Mouse (Mus musculus) layer of hippocampus, postnatal 10 days (tissue): ENCODE data around the gene Neu1. TPM values are rescaled to one million over a fixed set of nuclear protein-coding genes. Genes with fewer than 3 reads are reported as not detected.
"Not testable (repeated sequence)": the region's sequence is repeated elsewhere in the genome, so short reads cannot be mapped to it uniquely, and the experiment has no call there.

Experiments used
- DNase-seq, 2 experiments: peaks; one replicate each; pipeline ENCODE4 v3.0.0; 2021; ENCODE audit warnings: low spot score in 2 of 2
- total RNA-seq, 2 experiments: library from RNA; stranded (reverse); gene quantifications; 2 replicates each; pipeline ENCODE4 v1.2.3; 2021

Neu1 gene
- total RNA-seq, 2 experiments from 2014 or later = 23.6 to 24.4 TPM

DNA sequence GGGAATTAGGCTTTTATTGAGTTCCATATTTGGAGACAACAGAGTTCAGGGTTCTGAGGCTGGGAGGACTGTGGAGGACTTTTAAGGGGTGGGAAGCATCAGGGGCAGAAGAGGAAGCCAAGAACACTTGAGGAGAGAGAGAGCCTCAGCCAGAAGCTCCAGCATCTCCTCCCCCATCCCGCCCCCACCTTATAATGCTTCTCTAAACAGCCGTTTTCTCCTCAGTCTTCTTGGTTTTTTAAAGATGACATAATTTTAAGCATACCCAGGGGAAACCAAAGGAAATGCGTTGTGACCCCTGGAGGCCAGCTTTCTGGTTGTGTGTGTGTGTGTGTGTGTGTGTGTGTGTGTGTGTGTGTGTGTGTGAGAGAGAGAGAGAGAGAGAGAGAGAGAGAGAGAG is 31.1 kb downstream of the Neu1 start:
- no peak for DNase-seq

DNA sequence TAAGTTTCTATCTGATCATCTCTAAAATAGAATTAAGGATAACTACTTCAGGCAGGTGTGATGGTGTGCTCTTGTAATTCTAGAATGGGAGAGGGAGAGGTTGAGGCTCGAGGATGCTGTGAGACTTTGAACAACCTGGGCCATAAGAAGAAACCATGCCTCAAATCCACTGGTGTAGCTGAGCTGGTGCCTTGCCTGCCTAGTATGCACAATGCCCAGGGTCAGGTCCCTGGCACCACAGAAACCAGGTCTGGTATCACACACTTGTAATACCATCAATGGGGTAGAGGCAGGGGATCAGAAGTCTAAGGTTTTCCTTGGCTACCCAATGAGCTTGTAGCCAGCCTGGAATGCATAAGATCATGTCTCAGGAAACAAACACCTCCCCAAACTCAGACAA is 31.8 kb downstream of the Neu1 start:
- DNase-seq = no peak

GRCm38 (mm10) chr17:34964640-34965049 is 33.6 kb downstream of the Neu1 start:
- no peak for DNase-seq

- DNase-seq = no peak
Observed at GRCm38 (mm10) chr17:34965627-34966026, 34.6 kb downstream of the Neu1 start.

GRCm38 (mm10) chr17:34969822-34970221 is 38.8 kb downstream of the Neu1 start, which contains the start of gene Gm20481:
TSS of gene Gm20481 (plus strand) at chr17:34969912.
- not testable (repeated sequence) for DNase-seq

GRCm38 (mm10) chr17:34970850-34971249 is 39.8 kb downstream of the Neu1 start:
- not testable (repeated sequence) for DNase-seq

DNA sequence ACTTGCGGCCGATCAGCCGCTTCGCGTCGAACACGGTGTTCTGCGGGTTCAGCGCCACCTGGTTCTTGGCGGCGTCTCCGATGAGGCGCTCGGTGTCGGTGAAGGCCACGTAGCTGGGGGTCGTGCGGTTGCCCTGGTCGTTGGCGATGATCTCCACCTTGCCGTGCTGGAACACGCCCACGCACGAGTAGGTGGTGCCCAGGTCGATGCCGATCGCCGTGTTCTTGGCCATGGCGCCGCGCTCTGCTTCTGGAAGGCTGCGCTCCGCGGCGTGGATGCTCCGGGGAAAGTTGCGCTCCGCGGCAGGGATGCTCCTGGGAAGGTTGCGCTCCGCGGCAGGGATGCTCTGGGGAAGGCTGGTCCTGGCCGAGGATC is 40.6 kb downstream of the Neu1 start:
- not testable (repeated sequence) for DNase-seq

- DNase-seq = peak; percentile 57 to 69
Observed at GRCm38 (mm10) chr17:34972069-34972749, 41.2 kb downstream of the Neu1 start, which contains the start of the genes Hspa1a and Hspa1l. TSS of gene Hspa1a (minus strand) at chr17:34972156. TSS of gene Hspa1l (plus strand) at chr17:34972703.

GRCm38 (mm10) chr17:34975581-34976492 is 44.8 kb downstream of the Neu1 start:
- DNase-seq = no peak

DNA sequence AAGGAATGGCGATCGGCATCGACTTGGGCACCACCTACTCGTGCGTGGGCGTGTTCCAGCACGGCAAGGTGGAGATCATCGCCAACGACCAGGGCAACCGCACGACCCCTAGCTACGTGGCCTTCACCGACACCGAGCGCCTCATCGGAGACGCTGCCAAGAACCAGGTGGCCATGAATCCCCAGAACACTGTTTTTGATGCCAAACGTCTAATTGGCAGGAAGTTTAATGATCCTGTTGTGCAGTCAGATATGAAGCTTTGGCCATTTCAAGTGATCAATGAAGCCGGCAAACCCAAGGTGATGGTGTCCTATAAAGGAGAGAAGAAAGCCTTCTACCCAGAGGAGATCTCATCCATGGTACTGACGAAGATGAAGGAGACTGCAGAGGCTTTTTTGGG is 45.9 kb downstream of the Neu1 start:
- no peak for DNase-seq

- DNase-seq = no peak
Observed at GRCm38 (mm10) chr17:34978239-34978638, 47.2 kb downstream of the Neu1 start.

GRCm38 (mm10) chr17:34979631-34980030 is 48.6 kb downstream of the Neu1 start:
- DNase-seq = no peak

GRCm38 (mm10) chr17:34980655-34981054 is 49.6 kb downstream of the Neu1 start:
- no peak for DNase-seq

GRCm38 (mm10) chr17:34981690-34982180 is 50.7 kb downstream of the Neu1 start, which contains the start of gene Lsm2:
TSS of gene Lsm2 (plus strand) at chr17:34981862.
- DNase-seq = peak; percentile 91

GRCm38 (mm10) chr17:34982328-34982727 is 51.3 kb downstream of the Neu1 start:
- no peak for DNase-seq

DNA sequence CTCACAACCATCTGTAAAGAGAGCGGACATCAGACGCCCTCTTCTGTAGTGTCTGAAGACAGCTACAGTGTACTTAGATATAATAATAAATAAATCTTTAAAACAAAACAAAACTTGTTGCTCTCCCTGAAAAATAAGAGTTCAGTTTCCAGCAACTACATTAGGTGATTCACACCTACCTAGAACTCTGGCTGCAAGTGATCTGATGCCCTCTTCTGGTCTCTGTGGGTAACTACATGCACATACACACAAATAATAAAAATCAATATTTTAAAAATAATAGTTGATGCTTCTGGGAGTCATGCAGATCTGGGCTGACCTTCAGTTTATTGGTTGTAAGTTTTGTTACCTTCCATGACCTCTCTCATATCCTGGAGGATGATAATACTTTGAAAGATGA is 53.2 kb downstream of the Neu1 start:
- DNase-seq = no peak

Other genes starting within 250 kb of the Neu1 start
- gene C4b, start 187.4 kb upstream of the Neu1 start, total RNA-seq = 1 to 10 TPM; 8.7 to 9.6 TPM
- not detected for gene Cyp21a1, start 126.7 kb upstream of the Neu1 start, total RNA-seq
- 10 to 100 TPM; 63.6 to 64.2 TPM for gene Stk19, start 94.3 kb upstream of the Neu1 start, total RNA-seq
- gene Dxo, start 94.2 kb upstream of the Neu1 start, total RNA-seq = 10 to 100 TPM; 36.1 to 39.9 TPM
- gene Skiv2l, start 81.0 kb upstream of the Neu1 start, total RNA-seq = 10 to 100 TPM; 71.4 to 74.8 TPM
- gene Nelfe, start 80.9 kb upstream of the Neu1 start, total RNA-seq = 10 to 100 TPM; 30.2 to 38.5 TPM
- gene Cfb, start 68.7 kb upstream of the Neu1 start, total RNA-seq = not detected
- 10 to 100 TPM in 1 of 2 experiments, 1 to 10 TPM in 1; 9.8 to 10.0 TPM for gene Zbtb12, start 51.8 kb upstream of the Neu1 start, total RNA-seq
- under 1 TPM in 1 of 2 experiments, not detected in 1; 0.20 TPM for gene Gm20547, start 49.2 kb upstream of the Neu1 start, total RNA-seq
- gene C2, start 33.0 kb upstream of the Neu1 start, total RNA-seq = 1 to 10 TPM; 1.3 to 1.4 TPM
- gene Ehmt2, start 32.8 kb upstream of the Neu1 start, total RNA-seq = 100 to 1,000 TPM; 174 to 175 TPM
- gene Slc44a4, start 16.8 kb upstream of the Neu1 start, total RNA-seq = under 1 TPM; 0.16 to 0.20 TPM
- gene Hspa1b, start 28.0 kb downstream of the Neu1 start, total RNA-seq = 1 to 10 TPM; 4.3 to 5.3 TPM
- not detected for gene Gm20481, start 38.7 kb downstream of the Neu1 start, total RNA-seq
- 1 to 10 TPM; 6.8 to 8.7 TPM for gene Hspa1a, start 40.9 kb downstream of the Neu1 start, total RNA-seq
- under 1 TPM; 0.30 to 0.38 TPM for gene Hspa1l, start 41.5 kb downstream of the Neu1 start, total RNA-seq
- 10 to 100 TPM; 24.2 to 25.9 TPM for gene Lsm2, start 50.6 kb downstream of the Neu1 start, total RNA-seq
- gene Vars, start 69.7 kb downstream of the Neu1 start, total RNA-seq = 10 to 100 TPM; 56.3 to 62.1 TPM
- under 1 TPM; 0.16 to 0.30 TPM for gene Vwa7, start 85.3 kb downstream of the Neu1 start, total RNA-seq
- gene Sapcd1, start 96.8 kb downstream of the Neu1 start, total RNA-seq = 1 to 10 TPM in 1 of 2 experiments, under 1 TPM in 1; 0.53 to 1.4 TPM
- gene Msh5, start 115.5 kb downstream of the Neu1 start, total RNA-seq = 1 to 10 TPM in 1 of 2 experiments, under 1 TPM in 1; 0.91 to 1.4 TPM
- gene Clic1, start 118.7 kb downstream of the Neu1 start, total RNA-seq = 10 to 100 TPM; 19.3 to 19.6 TPM
- 10 to 100 TPM; 47.3 to 59.0 TPM for gene Ddah2, start 127.8 kb downstream of the Neu1 start, total RNA-seq
- gene Ly6g6c, start 134.1 kb downstream of the Neu1 start, total RNA-seq = not detected
- not detected for gene Mpig6b, start 134.9 kb downstream of the Neu1 start, total RNA-seq
- gene Ly6g6e, start 145.6 kb downstream of the Neu1 start, total RNA-seq = 1 to 10 TPM; 2.8 to 3.5 TPM
- gene Ly6g6d, start 146.8 kb downstream of the Neu1 start, total RNA-seq = 1 to 10 TPM in 1 of 2 experiments, under 1 TPM in 1; 0.78 to 1.6 TPM
- not detected for gene Ly6g6f, start 154.4 kb downstream of the Neu1 start, total RNA-seq
- gene Abhd16a, start 158.0 kb downstream of the Neu1 start, total RNA-seq = 10 to 100 TPM; 77.4 to 79.9 TPM
- not detected for gene Ly6g5c, start 177.0 kb downstream of the Neu1 start, total RNA-seq
- gene Ly6g5b, start 184.2 kb downstream of the Neu1 start, total RNA-seq = under 1 TPM; 0.58 to 0.82 TPM
- 10 to 100 TPM; 10.7 to 14.6 TPM for gene Gpank1, start 190.2 kb downstream of the Neu1 start, total RNA-seq
- 100 to 1,000 TPM; 178 to 202 TPM for gene Csnk2b, start 190.8 kb downstream of the Neu1 start, total RNA-seq
- gene D17H6S53E, start 195.1 kb downstream of the Neu1 start, total RNA-seq = 10 to 100 TPM; 21.4 to 25.9 TPM
- not detected for gene Apom, start 200.8 kb downstream of the Neu1 start, total RNA-seq
- 100 to 1,000 TPM; 284 to 308 TPM for gene Bag6, start 203.9 kb downstream of the Neu1 start, total RNA-seq
- 100 to 1,000 TPM; 284 to 322 TPM for gene Prrc2a, start 233.6 kb downstream of the Neu1 start, total RNA-seq
- gene Aif1, start 244.8 kb downstream of the Neu1 start, total RNA-seq = 10 to 100 TPM; 10.3 to 10.5 TPM